Mouse (Mus musculus): ENCODE results near the gene Tbpl1.

Tbpl1 gene

DNA sequence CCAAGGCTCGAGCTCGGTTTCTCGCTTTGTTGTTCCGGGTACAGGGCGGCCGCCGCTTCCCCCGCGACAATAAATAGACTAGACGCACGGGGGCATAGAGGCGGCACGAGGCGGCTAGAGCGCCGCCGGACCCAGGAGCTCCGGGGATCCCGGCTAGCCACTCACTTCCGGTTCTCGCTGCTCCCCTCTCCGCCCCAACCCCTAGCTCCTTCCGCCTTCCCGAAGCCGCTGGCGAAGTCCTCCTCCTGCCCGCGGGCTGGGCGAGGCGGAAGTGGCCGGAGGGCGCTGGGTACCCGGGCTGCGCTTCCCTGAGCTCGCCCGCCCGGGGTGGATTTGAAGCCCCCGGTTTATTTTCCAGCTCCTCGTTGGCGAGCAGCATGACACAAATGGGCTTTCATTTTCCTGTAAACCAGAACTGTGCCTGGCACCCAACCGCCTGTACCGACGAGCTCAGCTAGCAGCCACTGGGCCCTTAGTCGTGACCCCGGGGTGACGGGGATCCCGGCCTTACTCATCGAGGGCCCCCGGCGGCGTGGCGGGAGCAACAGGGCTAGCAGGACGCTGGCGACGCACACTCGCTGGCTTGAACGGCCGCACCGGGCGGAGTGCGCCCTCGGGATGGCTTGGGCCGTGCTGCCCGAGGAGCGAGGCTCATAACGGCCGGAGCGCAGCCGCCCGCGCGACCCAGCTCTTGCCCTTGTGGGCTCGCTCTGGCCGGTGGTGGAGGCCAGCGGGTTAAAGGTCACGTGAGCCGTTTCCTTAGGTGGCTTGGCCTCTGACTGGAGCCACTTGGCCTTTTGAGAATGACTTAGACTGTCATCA lies at the start of gene Tbpl1:
TSS of gene Tbpl1 (minus strand) at position 667 of the 822 bp plus-strand sequence.
- peak; percentile 94 for DNase-seq (ENCODE audit: low read depth)

DNA sequence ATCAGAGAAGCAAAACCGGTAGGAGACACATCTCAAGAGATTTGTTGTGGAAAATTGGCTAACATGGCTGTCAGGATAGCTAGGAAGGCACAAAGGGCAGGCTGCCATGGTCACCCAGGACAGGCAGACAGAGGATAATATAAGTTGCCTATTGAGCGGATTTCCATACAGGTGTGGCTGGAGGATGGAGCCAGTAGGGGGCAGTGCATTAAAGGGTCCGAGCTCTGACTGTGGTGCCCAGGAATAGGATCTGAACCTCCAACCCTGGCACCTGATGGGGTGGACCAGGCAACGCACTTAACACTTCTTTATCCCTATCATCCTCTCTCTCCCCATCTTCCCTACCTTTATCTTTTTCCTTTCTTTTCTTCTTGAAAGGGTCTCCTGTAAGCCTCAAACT lies 49.7 kb upstream of the Tbpl1 start:
- no peak for DNase-seq (ENCODE audit: low read depth)

GRCm38 (mm10) chr10:22777939-22778338 lies 46.2 kb upstream of the Tbpl1 start:
- DNase-seq (ENCODE audit: low read depth) = no peak

DNA sequence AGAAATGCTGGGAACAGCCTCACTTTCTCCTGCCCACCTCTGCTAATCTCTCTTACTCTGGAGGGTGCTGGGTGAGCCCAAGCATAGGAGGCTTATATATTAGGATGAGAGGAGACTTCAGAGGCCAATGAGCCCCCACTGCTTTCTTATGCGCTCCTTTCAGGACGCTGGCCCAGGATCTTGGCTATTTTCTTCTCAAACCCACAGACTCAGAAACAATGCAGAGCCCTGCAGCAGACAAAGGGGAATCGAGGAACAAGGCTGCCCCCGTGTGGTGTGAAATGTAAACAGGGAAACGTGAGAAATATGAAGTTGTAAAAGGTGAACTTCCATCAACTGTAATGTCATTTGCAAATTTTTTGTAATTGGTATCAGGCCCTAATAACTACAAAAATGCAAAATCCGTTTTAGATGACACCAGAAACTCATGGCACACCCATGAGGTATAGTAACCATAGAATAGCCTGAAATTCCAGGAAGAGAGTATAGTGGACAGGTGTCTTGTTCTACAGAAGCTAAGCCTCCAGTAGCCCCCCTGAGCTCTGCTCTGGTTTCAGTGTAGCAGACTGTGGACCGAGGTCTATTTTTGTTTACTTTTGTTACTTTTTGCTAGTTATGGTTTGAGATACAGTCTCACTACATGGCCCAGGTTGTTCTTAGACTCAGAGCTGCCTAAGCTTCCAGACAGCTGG lies 44.4 kb upstream of the Tbpl1 start:
- peak; percentile 4 for DNase-seq (ENCODE audit: low read depth)

- no peak for DNase-seq (ENCODE audit: low read depth)
These were observed 43.7 kb upstream of the Tbpl1 start for GRCm38 (mm10) chr10:22775456-22775855.

DNA sequence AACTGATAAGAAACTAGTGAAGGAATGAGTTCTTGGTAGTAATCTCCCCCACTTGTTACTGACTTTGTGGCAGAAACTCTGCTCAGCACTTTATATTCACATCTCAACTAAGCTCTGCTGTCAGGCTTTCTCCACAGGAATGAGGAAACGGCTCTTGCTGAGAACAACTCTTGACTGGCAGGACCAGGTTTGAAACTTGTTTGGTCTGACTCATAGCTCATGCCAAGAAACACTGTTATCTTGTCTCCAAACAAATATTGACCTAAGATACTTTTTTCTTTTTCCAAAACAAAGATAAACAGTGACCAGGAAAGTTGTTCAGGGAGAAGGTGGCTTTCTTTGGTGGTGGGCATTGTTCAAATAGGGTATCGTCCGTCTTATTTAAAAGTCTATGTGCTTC lies 42.9 kb upstream of the Tbpl1 start:
- no peak for DNase-seq (ENCODE audit: low read depth)

DNA sequence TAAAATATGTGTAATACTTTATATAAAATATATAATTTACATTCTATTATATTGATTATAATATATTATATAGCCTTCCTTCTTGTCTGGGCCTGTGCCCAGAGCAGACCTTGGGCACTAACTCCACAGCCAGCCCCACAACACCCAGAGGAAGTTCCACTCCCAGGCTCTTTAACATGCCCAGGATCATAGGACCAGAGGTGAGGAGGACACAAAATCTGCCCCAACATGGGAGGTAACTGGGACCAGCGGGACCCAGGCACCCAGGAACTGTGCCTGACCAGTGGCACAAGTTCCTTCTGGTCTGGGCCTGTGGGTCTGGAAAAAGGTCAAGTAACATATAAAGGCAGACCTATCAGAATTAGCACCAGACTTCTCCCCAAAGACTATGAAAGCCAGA lies 22.5 kb upstream of the Tbpl1 start:
- DNase-seq (ENCODE audit: low read depth) = no peak

DNA sequence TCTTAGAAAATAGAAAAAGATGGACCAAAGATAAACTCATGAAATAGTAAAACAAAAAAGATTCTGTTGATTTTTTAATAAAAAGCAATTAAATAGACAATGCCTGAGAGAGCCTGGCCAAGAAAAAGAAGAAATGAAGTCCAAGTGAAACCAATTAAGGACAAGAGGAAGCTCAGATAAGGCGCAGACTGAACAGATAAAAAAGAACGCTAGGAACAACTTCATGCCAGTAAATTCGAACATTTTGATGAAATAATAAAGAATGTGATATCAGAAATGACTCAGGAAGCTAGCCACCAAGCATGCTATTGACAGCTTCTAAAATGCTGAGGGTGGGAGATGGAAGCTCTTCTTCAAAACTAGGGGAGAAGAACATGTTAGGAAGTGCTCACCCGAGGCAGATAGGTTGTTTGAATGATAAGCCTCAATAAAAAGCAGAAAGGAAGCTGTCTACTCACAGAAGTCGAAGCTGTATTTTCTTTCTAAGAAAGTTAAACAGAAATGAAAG lies 19.5 kb upstream of the Tbpl1 start:
- no peak for DNase-seq (ENCODE audit: low read depth)

- DNase-seq (ENCODE audit: low read depth) = no peak
These were observed 14.9 kb upstream of the Tbpl1 start for GRCm38 (mm10) chr10:22746334-22747322.

DNA sequence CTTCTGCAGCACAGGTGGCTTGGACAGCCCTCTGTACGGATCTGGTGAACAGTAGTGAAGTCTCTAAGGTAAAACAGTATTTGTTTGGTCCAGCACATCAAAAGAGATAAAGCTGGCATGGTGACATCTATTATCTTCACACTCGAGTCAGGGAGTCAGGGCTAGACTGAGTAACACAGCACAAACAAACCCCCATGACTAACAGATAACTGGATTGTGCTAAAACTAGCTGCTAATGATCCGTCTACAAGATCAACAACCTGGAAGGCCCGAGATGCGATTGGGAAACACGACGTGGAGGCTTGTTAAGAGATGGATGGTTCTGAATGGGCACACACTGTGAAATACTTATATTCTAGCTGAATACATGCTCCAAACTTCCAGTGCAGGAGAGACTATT lies 14.2 kb upstream of the Tbpl1 start:
- DNase-seq (ENCODE audit: low read depth) = no peak

GRCm38 (mm10) chr10:22732181-22732580 lies 443 bp upstream of the Tbpl1 start:
- DNase-seq (ENCODE audit: low read depth) = no peak

- DNase-seq (ENCODE audit: low read depth) = no peak
These were observed 806 bp downstream of the Tbpl1 start for GRCm38 (mm10) chr10:22730992-22731271.

GRCm38 (mm10) chr10:22730266-22730991 lies 1.3 kb downstream of the Tbpl1 start:
- peak; percentile 29 for DNase-seq (ENCODE audit: low read depth)

DNA sequence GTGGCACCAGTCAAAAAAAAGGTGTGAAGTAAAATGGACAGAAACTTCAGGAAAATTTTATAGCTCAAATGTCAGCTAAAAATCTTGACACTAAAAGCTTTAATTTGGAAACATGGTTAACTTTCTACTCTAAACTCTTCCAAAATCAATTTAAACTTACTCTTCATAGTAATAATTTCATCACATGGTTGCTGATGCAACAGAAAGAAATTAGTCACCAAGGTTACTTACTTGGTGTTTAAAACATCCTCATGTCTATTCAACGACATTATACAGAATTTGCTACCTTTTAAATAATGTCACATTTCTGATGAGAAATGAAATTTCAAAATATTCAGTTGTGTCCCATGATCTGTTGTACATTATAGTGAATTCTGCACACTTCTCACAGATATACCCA lies 3.5 kb downstream of the Tbpl1 start:
- DNase-seq (ENCODE audit: low read depth) = no peak

GRCm38 (mm10) chr10:22726295-22726694 lies 5.4 kb downstream of the Tbpl1 start:
- DNase-seq (ENCODE audit: low read depth) = no peak

DNA sequence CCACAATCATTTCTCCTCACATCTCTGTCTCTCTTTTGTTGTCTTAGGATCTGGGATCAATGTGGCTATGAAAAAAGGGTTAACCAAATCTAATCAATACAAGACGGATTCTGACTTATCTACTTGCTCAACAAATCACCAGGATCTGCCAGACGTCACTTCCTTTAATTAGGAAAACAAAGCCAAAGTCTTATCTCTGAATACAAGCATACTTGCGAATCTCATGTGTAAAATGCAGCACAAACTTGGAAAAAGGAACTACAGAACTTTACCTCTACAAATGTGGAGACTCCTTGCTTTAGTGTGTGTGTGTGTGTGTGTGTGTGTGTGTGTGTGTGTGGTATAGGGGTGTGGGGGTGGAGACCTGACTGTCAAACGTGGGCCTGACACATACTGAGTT lies 6.6 kb downstream of the Tbpl1 start:
- no peak for DNase-seq (ENCODE audit: low read depth)

DNA sequence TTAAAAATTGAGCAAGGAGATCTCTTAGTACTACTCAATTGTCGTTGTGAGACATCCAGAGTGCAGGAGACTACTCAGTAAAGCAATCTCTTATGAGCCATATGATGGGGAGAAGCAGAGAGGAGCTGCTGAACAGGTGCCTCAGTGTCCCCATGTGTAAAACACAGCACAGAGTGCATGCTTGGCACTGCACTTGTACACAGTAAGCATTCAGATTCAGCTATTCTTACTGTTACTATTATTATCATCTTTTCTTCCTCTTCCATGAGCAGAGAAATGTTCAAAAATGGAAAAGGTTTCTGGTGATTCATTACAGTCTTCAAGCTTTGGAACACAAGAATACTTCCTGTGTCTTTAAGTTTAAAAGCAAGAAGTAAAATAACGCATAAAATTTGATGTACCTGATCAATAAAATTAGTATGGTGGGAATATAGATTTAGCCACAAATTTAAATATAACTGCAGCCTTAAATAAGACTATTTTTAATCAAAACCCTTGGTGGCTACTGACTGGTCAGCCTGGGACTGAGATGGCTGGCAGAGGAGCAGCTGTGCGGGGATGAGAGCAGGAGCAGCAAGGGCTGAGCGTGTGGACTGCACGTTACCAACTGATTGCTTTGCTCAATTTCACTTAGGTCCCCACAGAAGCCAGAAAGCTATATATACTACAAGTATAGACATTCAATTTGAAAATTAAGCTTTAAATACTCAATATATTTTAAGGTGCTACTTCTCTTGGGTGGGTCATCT lies 10.8 kb downstream of the Tbpl1 start:
- no peak for DNase-seq (ENCODE audit: low read depth)

DNA sequence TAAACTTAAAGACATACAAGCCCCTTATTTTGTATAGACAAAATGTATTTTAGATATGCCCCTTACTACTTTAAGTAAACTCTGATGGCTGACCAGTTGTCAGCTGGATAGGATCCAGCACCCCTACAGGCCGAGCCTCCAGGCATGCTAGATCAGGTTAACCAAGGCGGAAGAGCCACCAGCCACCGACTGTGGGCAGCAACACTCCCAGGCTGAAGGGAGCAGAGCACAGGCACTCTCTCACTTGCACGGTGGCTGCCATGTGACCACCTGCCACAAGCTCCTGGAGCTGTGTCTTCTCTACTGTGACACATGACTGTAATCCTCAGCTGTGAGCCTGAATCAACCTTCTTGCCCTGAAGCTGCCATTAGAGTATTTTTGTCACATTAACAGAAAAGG lies 13.3 kb downstream of the Tbpl1 start:
- no peak for DNase-seq (ENCODE audit: low read depth)

DNA sequence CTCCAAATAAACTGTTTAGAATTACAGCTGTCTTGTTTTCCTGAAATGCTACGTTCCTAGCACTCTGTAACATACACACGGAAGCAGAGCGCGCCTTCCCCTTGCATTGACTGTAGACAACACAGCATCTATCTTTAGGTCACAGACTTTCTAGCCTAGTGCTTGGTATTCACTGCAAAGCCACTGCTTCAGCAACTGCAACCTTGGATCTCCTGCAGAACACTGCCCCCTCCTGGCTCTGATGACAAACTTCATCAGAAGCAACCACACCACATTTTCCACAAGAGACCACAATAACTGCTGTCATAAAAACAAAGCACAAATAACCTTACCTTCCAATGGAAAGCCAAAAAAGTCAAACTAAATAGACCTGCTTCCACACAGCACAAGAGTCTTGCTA lies 17.2 kb downstream of the Tbpl1 start:
- DNase-seq (ENCODE audit: low read depth) = peak; percentile 77

DNA sequence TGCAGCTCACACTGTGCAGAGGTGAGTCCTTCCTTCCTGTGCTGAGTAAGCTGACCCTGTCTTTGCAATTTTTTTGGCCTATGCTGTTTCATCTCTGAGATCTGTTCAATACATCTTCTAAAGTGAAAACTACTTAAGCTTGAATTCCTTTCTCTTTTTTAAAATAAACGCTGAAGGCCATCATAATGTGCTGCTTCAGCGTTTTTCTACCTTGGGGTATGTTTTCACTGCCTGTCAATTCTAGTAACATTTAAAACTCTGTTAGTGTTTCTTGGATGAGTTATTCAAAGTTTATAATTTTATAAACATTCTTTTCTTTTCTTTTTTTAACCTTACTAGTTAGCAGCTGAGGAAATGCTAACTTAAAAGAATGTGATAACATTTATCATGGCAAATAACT lies 18.8 kb downstream of the Tbpl1 start:
- DNase-seq (ENCODE audit: low read depth) = no peak

- no peak for DNase-seq (ENCODE audit: low read depth)
These were observed 21.5 kb downstream of the Tbpl1 start for GRCm38 (mm10) chr10:22710173-22710777.

All from induced T-regulatory cell, adult 2 months (primary cell).